Mouse (Mus musculus) lung, embryonic 16.5 days (tissue): ENCODE measurements at regions not wholly inside any gene's neighbourhood (a gene's known extent, or its start where the extent isn't known, plus 50 kb on each side); places are given as distances from the start of the nearest gene placed in this dataset.
A peak's percentile ranks its signal among the peaks of the same experiment; 100 is the strongest.

Experiments
- ATAC-seq: fragments of 200-750 bp; cut with Nextera tagmentation; 2 replicates; pipeline ENCODE4 v1.8.0; 2017; ENCODE audit warnings: low read depth, mild to moderate bottlenecking, moderate library complexity
- H3K27ac ChIP-seq: fragments of 300-500 bp; sonication (generic); 2 replicates; pipeline ENCODE4 v1.5.1; 2014; ENCODE audit warnings: mild to moderate bottlenecking, control low read depth, low read length
- H3K27me3 ChIP-seq: fragments of 300-500 bp; sonication (generic); 2 replicates; pipeline ENCODE4 v1.6.1; 2014; ENCODE audit warnings: low read depth, low read length, mixed read lengths; ENCODE audit not compliant: control insufficient read depth, insufficient read depth
- H3K36me3 ChIP-seq: fragments of 300-500 bp; sonication (generic); 2 replicates; pipeline ENCODE4 v1.6.1; 2014; ENCODE audit warnings: low read length; ENCODE audit not compliant: control insufficient read depth, insufficient read depth
- H3K4me1 ChIP-seq: fragments of 300-500 bp; sonication (generic); replicated peaks from 2 replicates; pipeline ENCODE4 v1.6.1; 2014; ENCODE audit warnings: low read length, mixed read lengths; ENCODE audit not compliant: control insufficient read depth, insufficient read depth
- H3K4me2 ChIP-seq: fragments of 300-500 bp; sonication (generic); 2 replicates; pipeline ENCODE4 v1.6.1; 2014; ENCODE audit warnings: low read depth, low read length, control low read depth
- H3K4me3 ChIP-seq: fragments of 300-500 bp; sonication (generic); 2 replicates; pipeline ENCODE4 v1.5.1; 2014; ENCODE audit warnings: mild to moderate bottlenecking, low read length, control low read depth
- H3K9ac ChIP-seq: fragments of 300-500 bp; sonication (generic); 2 replicates; pipeline ENCODE4 v1.6.1; 2014; ENCODE audit warnings: low read length, control low read depth
- H3K9me3 ChIP-seq: fragments of 300-500 bp; sonication (generic); 2 replicates; pipeline ENCODE4 v1.6.1; 2016; ENCODE audit warnings: low read length; ENCODE audit not compliant: control insufficient read depth
- WGBS: fragments of 180-500 bp; shearing (Covaris S2); extraction: QIAGEN DNeasy Blood & Tissue Kit; methylation state at CpG from one replicate; pipeline ENCODE4 v1.1.7; 2014; 5-methylcytosine and 5-hydroxymethylcytosine counted together

GRCm38 (mm10) chr7:79201246-79201645 is 52.4 kb upstream of the Mfge8 start:
- H3K27ac ChIP-seq, result no peak overlapping the region; the same call in 1 of the 2 replicates
- H3K9ac ChIP-seq, result no peak overlapping the region
- H3K9me3 ChIP-seq, result no peaks in the 10 kb centered on the region
- H3K27me3 ChIP-seq, result no peaks in the 10 kb centered on the region
- ATAC-seq, result no peak
- peaks cover 6% of the 10 kb centered on the region; the same call in 1 of the 2 replicates for H3K4me1 ChIP-seq
- H3K36me3 ChIP-seq, result no peaks in the 10 kb centered on the region
- H3K4me2 ChIP-seq, result no peak overlapping the region
- no peak overlapping the region for H3K4me3 ChIP-seq

GRCm38 (mm10) chr7:79202336-79202735 is 53.5 kb upstream of the Mfge8 start:
- H3K9ac ChIP-seq, result no peak overlapping the region
- H3K27ac ChIP-seq, result peak overlapping the region; percentile 34
- H3K36me3 ChIP-seq, result no peaks in the 10 kb centered on the region
- no peak overlapping the region for H3K4me3 ChIP-seq
- no peak overlapping the region for H3K4me2 ChIP-seq
- H3K27me3 ChIP-seq, result no peaks in the 10 kb centered on the region
- H3K9me3 ChIP-seq, result no peaks in the 10 kb centered on the region
- H3K4me1 ChIP-seq, result peaks cover 8% of the 10 kb centered on the region; the same call in 1 of the 2 replicates
- ATAC-seq, result peak; percentile 64
- 25% methylated on average over 7 of the region's 7 CpGs for WGBS

GRCm38 (mm10) chr7:79203481-79203880 is 54.6 kb upstream of the Mfge8 start:
- ATAC-seq, result no peak
- Histone ChIP-seq H3K4me1 (peaks cover 9% of the 10 kb centered on the region; the same call in 1 of the 2 replicates), H3K4me3 (no peak overlapping the region), H3K27me3 (no peaks in the 10 kb centered on the region), H3K9me3 (no peaks in the 10 kb centered on the region), H3K27ac (no peak overlapping the region; the same call in 1 of the 2 replicates), H3K4me2 (no peak overlapping the region), H3K36me3 (no peaks in the 10 kb centered on the region), H3K9ac (no peak overlapping the region)
- WGBS, result 68% methylated on average over 5 of the region's 5 CpGs

GRCm38 (mm10) chr7:79207140-79207539 is 58.3 kb upstream of the Mfge8 start:
- 36% methylated on average over 8 of the region's 8 CpGs for WGBS
- H3K9ac ChIP-seq, result no peak overlapping the region
- no peak overlapping the region for H3K27ac ChIP-seq
- H3K4me1 ChIP-seq, result peaks cover 28% of the 10 kb centered on the region
- no peak overlapping the region for H3K4me3 ChIP-seq
- H3K9me3 ChIP-seq, result no peaks in the 10 kb centered on the region
- no peak overlapping the region for H3K4me2 ChIP-seq
- peak; percentile 18; the same call in 1 of the 2 replicates for ATAC-seq
- no peaks in the 10 kb centered on the region for H3K27me3 ChIP-seq
- H3K36me3 ChIP-seq, result no peaks in the 10 kb centered on the region

GRCm38 (mm10) chr7:79210376-79211215 is 61.7 kb upstream of the Mfge8 start:
- no peak overlapping the region for H3K4me3 ChIP-seq
- H3K27ac ChIP-seq, result peak overlapping the region; percentile 23

GRCm38 (mm10) chr7:79211287-79211976 is 61.6 kb upstream of the Abhd2 start:
- Histone ChIP-seq H3K9me3 (no peaks in the 10 kb centered on the region; the same call in 1 of the 2 replicates), H3K27ac (peak overlapping the region; percentile 74), H3K4me1 (peaks cover 22% of the 10 kb centered on the region), H3K9ac (0 out of 2 replicates have a peak overlapping the region, but pooled peaks have one; percentile 11), H3K36me3 (no peaks in the 10 kb centered on the region), H3K27me3 (no peaks in the 10 kb centered on the region), H3K4me3 (no peak overlapping the region), H3K4me2 (peak overlapping the region; percentile 45)
- WGBS, result 4% methylated on average over 9 of the region's 9 CpGs
- peak; percentile 93 for ATAC-seq

More at GRCm38 (mm10) chr7:79210376-79211215, 61.7 kb upstream of the Mfge8 start:
- Histone ChIP-seq H3K4me2 (peak overlapping the region; percentile 45; the same call in 1 of the 2 replicates), H3K9ac (no peak overlapping the region), H3K9me3 (no peaks in the 10 kb centered on the region), H3K4me1 (peaks cover 22% of the 10 kb centered on the region), H3K27me3 (no peaks in the 10 kb centered on the region), H3K36me3 (no peaks in the 10 kb centered on the region)
- no peak for ATAC-seq
- 75% methylated on average over 2 of the region's 2 CpGs for whole genome bisulfite sequencing

GRCm38 (mm10) chr7:79212231-79212630 is 60.8 kb upstream of the Abhd2 start:
- Histone ChIP-seq H3K9ac (no peak overlapping the region), H3K36me3 (no peaks in the 10 kb centered on the region), H3K27ac (peak overlapping the region; percentile 74; the same call in 1 of the 2 replicates), H3K4me1 (peaks cover 21% of the 10 kb centered on the region), H3K4me2 (0 out of 2 replicates have a peak overlapping the region, but pooled peaks have one; percentile 45), H3K9me3 (no peaks in the 10 kb centered on the region; the same call in 1 of the 2 replicates), H3K27me3 (no peaks in the 10 kb centered on the region), H3K4me3 (no peak overlapping the region)
- ATAC-seq, result no peak
- WGBS, result 80% methylated on average over 3 of the region's 3 CpGs

GRCm38 (mm10) chr7:79215001-79215400 is 58.0 kb upstream of the Abhd2 start:
- Histone ChIP-seq H3K36me3 (no peaks in the 10 kb centered on the region), H3K4me3 (no peak overlapping the region), H3K4me2 (no peak overlapping the region), H3K27ac (no peak overlapping the region), H3K27me3 (no peaks in the 10 kb centered on the region), H3K9me3 (no peaks in the 10 kb centered on the region; the same call in 1 of the 2 replicates), H3K9ac (no peak overlapping the region), H3K4me1 (peaks cover 19% of the 10 kb centered on the region)
- WGBS, result 88% methylated on average over 5 of the region's 5 CpGs
- no peak for ATAC-seq

- no peak overlapping the region for H3K4me3 ChIP-seq
- H3K9ac ChIP-seq, result no peak overlapping the region
- no peak overlapping the region for H3K4me2 ChIP-seq
- whole genome bisulfite sequencing, result 83% methylated on average over 2 of the region's 2 CpGs
- no peaks in the 10 kb centered on the region; the same call in 1 of the 2 replicates for H3K9me3 ChIP-seq
- no peaks in the 10 kb centered on the region for H3K27me3 ChIP-seq
- H3K27ac ChIP-seq, result no peak overlapping the region
- H3K36me3 ChIP-seq, result no peaks in the 10 kb centered on the region
- ATAC-seq, result no peak
- no peaks in the 10 kb centered on the region for H3K4me1 ChIP-seq
Observed at GRCm38 (mm10) chr7:79217232-79217631, 55.8 kb upstream of the Abhd2 start.
